ENCODE assay signal across 20 mouse cellular contexts in the genomic region with DNA sequence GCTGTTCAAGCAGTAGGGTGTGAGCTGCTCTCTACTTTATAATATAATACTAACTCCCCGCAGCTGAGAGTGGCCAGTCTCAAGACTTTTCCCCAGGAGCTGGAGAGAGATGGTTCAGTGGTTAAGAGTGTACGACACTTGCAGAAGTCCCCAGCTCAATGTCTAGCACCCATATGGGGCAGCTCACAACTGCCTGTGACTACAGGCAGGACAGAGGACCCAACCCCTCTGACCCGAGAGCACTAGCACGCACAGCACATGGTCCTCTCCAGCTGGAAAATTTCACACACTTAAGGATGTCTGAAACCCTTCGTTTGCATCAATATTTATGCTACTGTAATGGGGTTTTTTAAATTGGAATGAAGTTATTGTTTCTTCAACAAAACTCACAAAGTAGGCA. TPM values are rescaled to one million over a fixed set of nuclear protein-coding genes. Genes with fewer than 3 reads are reported as not detected.
DNase-seq lines count a peak whose midpoint lies in the region; ATAC-seq and TF ChIP-seq lines count a peak whose summit lies in the region.
"Had no signal": no experiment of that assay in that cellular context is flagged by ENCODE, and none has a peak within 500 bp of the region (broad histone marks: within the 10 kb centered on the region; RNA-seq: fewer than 3 reads in every experiment).

No protein-coding gene starts in this region.

- H3K4me1 ChIP-seq in kidney, postnatal 0 days (replicated peaks; ENCODE audit: insufficient read depth, low read length), result no peaks in the 10 kb centered on the region
- peaks cover 8% of the 10 kb centered on the region; the same call in 1 of the 2 replicates for H3K4me1 ChIP-seq in stomach, embryonic 15.5 days
- no peaks in the 10 kb centered on the region for H3K4me1 ChIP-seq in stomach, postnatal 0 days (replicated peaks; ENCODE audit: control insufficient read depth, insufficient read depth)
- H3K4me1 ChIP-seq: forebrain, embryonic 10.5 days; forebrain, embryonic 13.5 days; hindbrain, embryonic 12.5 days; hindbrain, embryonic 15.5 days had no signal

- no peaks in the 10 kb centered on the region for H3K36me3 ChIP-seq in kidney, postnatal 0 days (ENCODE audit: insufficient read depth, low read length)
- H3K36me3 ChIP-seq in stomach, embryonic 15.5 days, result no peaks in the 10 kb centered on the region
- no peaks in the 10 kb centered on the region for H3K36me3 ChIP-seq in stomach, postnatal 0 days (ENCODE audit: control insufficient read depth, insufficient read depth, low read length)
- H3K36me3 ChIP-seq: forebrain, embryonic 10.5 days; heart, embryonic 12.5 days; heart, embryonic 15.5 days; hindbrain, embryonic 12.5 days; hindbrain, embryonic 15.5 days had no signal

- WGBS in kidney, postnatal 0 days, result 63% methylated on average over 5 of the region's 5 CpGs
- 51% methylated on average over 5 of the region's 5 CpGs for WGBS in stomach, embryonic 15.5 days
- 48% methylated on average over 5 of the region's 5 CpGs for whole genome bisulfite sequencing in stomach, postnatal 0 days

- peak; percentile 71 for DNase-seq in heart, adult 11 months
- DNase-seq in heart, postnatal 14 days, result no peak
- peak; percentile 41 for DNase-seq in kidney, postnatal 0 days (ENCODE audit: low spot score)
- no peak for DNase-seq in kidney, adult 11 months
- DNase-seq in stomach, postnatal 0 days (ENCODE audit: low spot score), result no peak
- DNase-seq in gastrocnemius, postnatal 14 days, result no peak
- DNase-seq: adrenal gland, postnatal 10 days; adrenal gland, postnatal 36 days; B cell, adult 2 months; gastrocnemius, postnatal 36 days had no signal

- no peaks in the 10 kb centered on the region for H3K9me3 ChIP-seq in kidney, postnatal 0 days (replicated peaks; ENCODE audit: low read length)
- H3K9me3 ChIP-seq in stomach, embryonic 15.5 days, result no peaks in the 10 kb centered on the region
- H3K9me3 ChIP-seq in stomach, postnatal 0 days (ENCODE audit: control insufficient read depth, low read length), result no peaks in the 10 kb centered on the region
- H3K9me3 ChIP-seq: forebrain, embryonic 10.5 days; forebrain, embryonic 13.5 days; G1E; heart, embryonic 12.5 days; heart, embryonic 15.5 days; hindbrain, embryonic 12.5 days; hindbrain, embryonic 15.5 days had no signal

- H3K27me3 ChIP-seq in kidney, postnatal 0 days (ENCODE audit: insufficient read depth, low read length), result no peaks in the 10 kb centered on the region
- no peaks in the 10 kb centered on the region for H3K27me3 ChIP-seq in stomach, embryonic 15.5 days (replicated peaks)
- no peaks in the 10 kb centered on the region for H3K27me3 ChIP-seq in stomach, postnatal 0 days (ENCODE audit: control insufficient read depth, insufficient read depth, low read length)
- H3K27me3 ChIP-seq: CH12.LX; forebrain, embryonic 13.5 days; heart, embryonic 12.5 days; heart, embryonic 15.5 days; hindbrain, embryonic 12.5 days; hindbrain, embryonic 15.5 days; Patski had no signal

- no peak for TF ChIP-seq EP300 in stomach, postnatal 0 days (optimal IDR thresholded peaks at IDR 0.05)

- H3K27ac ChIP-seq in kidney, postnatal 0 days, result no peak overlapping the region
- H3K27ac ChIP-seq in stomach, embryonic 15.5 days, result no peak overlapping the region
- H3K27ac ChIP-seq in stomach, postnatal 0 days (replicated peaks), result no peak overlapping the region
- H3K27ac ChIP-seq: forebrain, embryonic 10.5 days; forebrain, embryonic 13.5 days; heart, embryonic 15.5 days; hindbrain, embryonic 12.5 days; hindbrain, embryonic 15.5 days had no signal

- H3K9ac ChIP-seq in kidney, postnatal 0 days (ENCODE audit: low read depth, low read length), result no peak overlapping the region
- H3K9ac ChIP-seq in stomach, embryonic 15.5 days, result no peak overlapping the region
- H3K9ac ChIP-seq in stomach, postnatal 0 days (ENCODE audit: low read length), result no peak overlapping the region
- H3K9ac ChIP-seq: forebrain, embryonic 13.5 days; heart, embryonic 12.5 days; heart, embryonic 15.5 days; hindbrain, embryonic 12.5 days; hindbrain, embryonic 15.5 days had no signal

- no peak overlapping the region for H3K4me2 ChIP-seq in kidney, postnatal 0 days (ENCODE audit: low read length)
- no peak overlapping the region for H3K4me2 ChIP-seq in stomach, embryonic 15.5 days
- no peak overlapping the region for H3K4me2 ChIP-seq in stomach, postnatal 0 days (replicated peaks; ENCODE audit: low read depth)
- H3K4me2 ChIP-seq: forebrain, embryonic 13.5 days; heart, embryonic 12.5 days; heart, embryonic 15.5 days; hindbrain, embryonic 12.5 days; hindbrain, embryonic 15.5 days had no signal

- intact Hi-C loops in heart, postnatal 14 days (cut with DNase I), result no loop called here
- intact Hi-C loops in gastrocnemius, postnatal 14 days (cut with DNase I; ENCODE audit: low total_unique reads), result no loop called here

- no peak for TF ChIP-seq CTCF in kidney, postnatal 0 days (IDR thresholded peaks at IDR 0.05; ENCODE audit: low read depth)
- no peak for TF ChIP-seq CTCF in stomach, postnatal 0 days (IDR thresholded peaks at IDR 0.05; ENCODE audit: low read depth)

- ATAC-seq in kidney, postnatal 0 days (replicated peaks; ENCODE audit: low FRiP score, low read depth), result no peak
- peak; percentile 47; the same call in 1 of the 2 replicates for ATAC-seq in stomach, embryonic 15.5 days (ENCODE audit: insufficient read depth, low FRiP score, low read depth)
- ATAC-seq in stomach, postnatal 0 days (ENCODE audit: low FRiP score, low TSS enrichment), result no peak
- ATAC-seq: forebrain, embryonic 13.5 days; Patski had no signal

- no peak overlapping the region for H3K4me3 ChIP-seq in kidney, postnatal 0 days (replicated peaks; ENCODE audit: low read depth, low read length)
- no peak overlapping the region for H3K4me3 ChIP-seq in stomach, embryonic 15.5 days (replicated peaks)
- no peak overlapping the region for H3K4me3 ChIP-seq in stomach, postnatal 0 days (ENCODE audit: low read depth, low read length)
- H3K4me3 ChIP-seq: forebrain, embryonic 10.5 days; forebrain, embryonic 13.5 days; heart, embryonic 12.5 days; heart, embryonic 15.5 days; hindbrain, embryonic 12.5 days; hindbrain, embryonic 15.5 days had no signal

RNA-seq across cellular contexts. Expression of a gene that starts 56.3 kb away (rescaled TPM):
- 10 to 100 TPM; 17.3 to 18.4 TPM for total RNA-seq in heart, postnatal 14 days (2021)
- polyA plus RNA-seq in kidney, postnatal 0 days (2015; fragmentation: Nextera tagmentation; extraction: Ambion mirVana), result 6.7 and 7.3 TPM in 2 replicates
- 4.3 and 5.3 TPM in 2 replicates for polyA plus RNA-seq in stomach, embryonic 15.5 days (2015; fragmentation: Nextera tagmentation; extraction: Ambion mirVana)
- 4.5 and 5.2 TPM in 2 replicates for polyA plus RNA-seq in stomach, postnatal 0 days (2015; fragmentation: Nextera tagmentation; extraction: Ambion mirVana)
- 1 to 10 TPM; 8.1 to 9.6 TPM for total RNA-seq in gastrocnemius, postnatal 14 days (2021)

Comparison
In these comparisons a context has a peak if more than half of its experiments do, and no peak if none do; other contexts are left out.
1. DNase-seq: peak in heart, adult 11 months (single experiment) and kidney, postnatal 0 days (single experiment); none in heart, postnatal 14 days (0 of 2), kidney, adult 11 months (single experiment), stomach, postnatal 0 days (single experiment) and gastrocnemius, postnatal 14 days (single experiment).